Mouse (Mus musculus) ovary, postnatal 10 days (tissue): ENCODE measurements around the gene Loxl1.

Source experiments
- DNase-seq: peaks from one replicate; pipeline ENCODE4 v3.0.0; 2022; ENCODE audit warnings: low spot score

The Loxl1 gene

GRCm38 (mm10) chr9:58311191-58311910 is 1.6 kb downstream of the Loxl1 start:
- no peak for DNase-seq

GRCm38 (mm10) chr9:58310043-58310660 is 2.8 kb downstream of the Loxl1 start:
- DNase-seq: no peak

GRCm38 (mm10) chr9:58308395-58308794 is 4.6 kb downstream of the Loxl1 start:
- no peak for DNase-seq

- no peak for DNase-seq
Measured at GRCm38 (mm10) chr9:58305686-58306085, 7.3 kb downstream of the Loxl1 start.

- no peak for DNase-seq
Measured at GRCm38 (mm10) chr9:58303599-58304271, 9.3 kb downstream of the Loxl1 start.

- DNase-seq: no peak
Measured at GRCm38 (mm10) chr9:58303115-58303514, 9.9 kb downstream of the Loxl1 start.

GRCm38 (mm10) chr9:58299356-58299799 is 13.6 kb downstream of the Loxl1 start:
- no peak for DNase-seq

GRCm38 (mm10) chr9:58297961-58298477 is 15.0 kb downstream of the Loxl1 start:
- DNase-seq: no peak

GRCm38 (mm10) chr9:58297065-58297464 is 15.9 kb downstream of the Loxl1 start:
- DNase-seq: no peak

GRCm38 (mm10) chr9:58295766-58296361 is 17.1 kb downstream of the Loxl1 start:
- no peak for DNase-seq

GRCm38 (mm10) chr9:58295345-58295744 is 17.6 kb downstream of the Loxl1 start:
- DNase-seq: no peak

- no peak for DNase-seq
Measured at GRCm38 (mm10) chr9:58294527-58294926, 18.5 kb downstream of the Loxl1 start.

GRCm38 (mm10) chr9:58289901-58290300 is 23.1 kb downstream of the Loxl1 start:
- no peak for DNase-seq

- no peak for DNase-seq
Measured at GRCm38 (mm10) chr9:58289090-58289489, 23.9 kb downstream of the Loxl1 start.

GRCm38 (mm10) chr9:58283431-58283830 is 29.6 kb downstream of the Loxl1 start:
- no peak for DNase-seq

GRCm38 (mm10) chr9:58281597-58281996 is 31.4 kb downstream of the Loxl1 start:
- no peak for DNase-seq

- DNase-seq: no peak
Measured at GRCm38 (mm10) chr9:58280259-58281109, 32.5 kb downstream of the Loxl1 start.

- no peak for DNase-seq
Measured at GRCm38 (mm10) chr9:58279780-58280179, 33.2 kb downstream of the Loxl1 start.

- no peak for DNase-seq
Measured at GRCm38 (mm10) chr9:58278821-58279723, 33.9 kb downstream of the Loxl1 start.

- DNase-seq: no peak
Measured at GRCm38 (mm10) chr9:58278313-58278712, 34.7 kb downstream of the Loxl1 start.
